Mouse (Mus musculus): Measurements from ENCODE around the gene Amigo2.
A peak's percentile ranks its signal among the peaks of the same experiment; 100 is the strongest.
"Not testable (repeated sequence)": the region's sequence is repeated elsewhere in the genome, so short reads cannot be mapped to it uniquely, and the experiment has no call there.

Gene Amigo2

DNA sequence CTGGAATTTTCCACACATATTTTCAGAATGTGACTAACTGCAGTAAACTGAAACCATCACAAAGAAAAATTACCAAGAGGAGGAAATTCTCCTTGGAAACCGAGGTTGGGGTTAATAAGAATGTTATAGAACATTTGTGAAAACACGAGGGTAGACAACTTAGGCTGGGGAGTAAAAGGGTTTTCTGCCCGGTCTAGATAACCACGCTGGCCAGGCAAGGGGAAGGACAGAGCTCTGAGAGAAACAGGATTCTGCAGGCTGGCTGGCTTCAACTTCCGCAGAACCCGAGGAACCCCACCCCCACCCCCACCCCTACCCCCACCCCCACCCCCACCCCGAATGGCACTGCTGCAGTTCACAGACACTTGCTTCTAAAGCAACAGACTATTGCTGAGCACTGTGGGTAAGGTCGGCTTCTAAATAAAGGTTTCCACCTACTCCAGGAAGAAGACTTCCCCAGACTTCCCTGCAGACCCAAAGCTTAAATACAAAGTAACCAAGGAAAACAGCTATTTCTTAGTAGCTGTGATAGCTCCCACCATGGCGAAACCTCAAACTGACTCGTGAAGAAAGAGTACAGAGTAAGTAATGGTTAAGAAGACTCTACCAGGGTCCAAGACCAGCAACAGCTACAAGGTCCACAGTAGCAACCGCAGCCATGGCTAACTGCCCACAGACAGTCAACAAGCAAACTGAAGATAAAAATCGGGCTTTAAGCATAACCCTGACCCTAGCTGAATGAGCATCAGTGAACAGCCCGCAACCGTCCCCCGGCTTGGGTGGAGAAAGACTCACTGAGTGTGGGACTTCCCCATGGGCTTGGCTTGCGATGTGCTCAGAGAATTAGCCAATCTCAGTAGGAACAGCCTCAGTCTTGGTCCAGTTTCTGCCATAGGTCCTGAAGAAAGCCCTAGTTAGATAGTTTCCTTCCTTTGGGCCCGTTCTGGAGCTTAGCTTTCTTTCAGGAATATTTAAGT lies 34.3 kb downstream of the Amigo2 start:
- DNase-seq: no peak

DNA sequence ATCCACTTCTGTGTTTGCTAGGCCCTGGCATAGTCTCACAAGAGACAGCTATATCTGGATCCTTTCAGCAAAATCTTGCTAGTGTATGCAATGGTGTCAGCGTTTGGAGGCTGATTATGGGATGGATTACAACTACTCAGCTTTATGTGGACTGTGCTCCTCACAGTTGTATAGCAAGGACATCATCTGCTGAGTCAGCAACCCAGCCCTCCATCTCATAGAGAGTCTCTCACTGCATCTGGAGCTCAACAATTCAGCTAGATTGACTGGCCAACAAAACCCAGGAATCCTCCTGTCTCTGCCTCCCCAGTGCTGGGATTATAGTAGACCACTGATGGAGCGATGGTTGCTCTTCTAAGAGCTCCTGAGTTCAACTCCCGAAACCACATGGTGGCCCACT lies 37.3 kb downstream of the Amigo2 start:
- not testable (repeated sequence) for DNase-seq

DNA sequence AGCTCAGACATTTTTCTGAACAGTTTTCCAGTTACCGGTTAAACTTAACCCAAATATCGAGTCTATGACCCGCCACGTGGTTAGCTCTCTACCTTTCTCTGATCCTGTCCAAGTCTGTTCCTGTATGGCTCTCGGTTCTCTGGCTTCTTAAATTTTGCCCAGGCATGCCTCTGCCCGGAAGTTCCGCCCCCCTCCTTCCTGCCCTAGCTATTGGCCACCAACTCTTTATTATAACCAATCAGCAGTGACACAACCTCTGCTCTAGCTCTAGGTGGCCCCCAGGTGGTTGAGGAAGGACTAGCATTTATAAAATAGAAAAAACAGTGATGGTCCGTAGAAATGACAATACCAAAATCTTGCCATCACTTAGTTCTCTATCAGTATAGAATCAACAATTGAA lies 40.6 kb downstream of the Amigo2 start:
- DNase-seq: no peak

DNA sequence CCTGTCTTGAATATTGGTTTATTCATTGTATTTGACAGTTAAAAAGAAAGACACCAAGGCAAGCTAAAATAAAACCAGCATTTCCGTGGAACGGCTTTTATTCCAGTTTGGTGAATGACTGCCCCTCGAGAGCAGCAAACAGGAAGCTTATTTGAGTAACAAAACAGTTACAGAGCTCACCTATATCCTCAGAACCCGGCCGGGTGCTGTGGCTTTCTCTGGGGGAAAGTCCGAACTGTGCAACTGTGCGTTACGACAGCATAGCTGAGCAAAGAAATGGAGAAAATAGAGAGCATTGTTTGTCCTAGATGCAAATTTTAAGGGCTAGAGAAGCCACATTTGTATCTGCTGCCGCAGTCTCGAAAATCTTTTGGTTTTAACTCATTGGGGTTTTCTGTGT lies 41.3 kb downstream of the Amigo2 start:
- no peak for DNase-seq

GRCm38 (mm10) chr15:97204889-97205288 lies 42.2 kb downstream of the Amigo2 start:
- no peak for DNase-seq

DNA sequence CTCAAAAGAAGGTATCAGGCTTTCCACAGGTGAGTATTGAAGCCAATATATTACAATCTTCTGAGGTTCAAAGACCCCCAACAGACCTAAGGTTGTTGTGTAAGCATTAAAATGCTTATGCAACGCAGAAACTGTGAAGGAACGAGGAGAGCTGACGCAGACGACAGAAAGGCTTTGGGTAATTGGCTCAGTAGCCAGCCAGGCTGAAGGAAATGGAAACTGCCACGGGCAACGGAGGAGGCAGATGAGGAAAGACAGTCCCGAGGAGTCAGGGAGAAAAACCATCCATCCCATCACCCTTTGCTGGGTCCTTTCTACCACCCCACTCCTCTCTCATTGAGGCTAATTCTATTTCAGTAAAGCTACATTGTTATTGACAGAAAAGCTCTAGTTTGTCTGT lies 50.4 kb downstream of the Amigo2 start:
- DNase-seq: no peak

DNA sequence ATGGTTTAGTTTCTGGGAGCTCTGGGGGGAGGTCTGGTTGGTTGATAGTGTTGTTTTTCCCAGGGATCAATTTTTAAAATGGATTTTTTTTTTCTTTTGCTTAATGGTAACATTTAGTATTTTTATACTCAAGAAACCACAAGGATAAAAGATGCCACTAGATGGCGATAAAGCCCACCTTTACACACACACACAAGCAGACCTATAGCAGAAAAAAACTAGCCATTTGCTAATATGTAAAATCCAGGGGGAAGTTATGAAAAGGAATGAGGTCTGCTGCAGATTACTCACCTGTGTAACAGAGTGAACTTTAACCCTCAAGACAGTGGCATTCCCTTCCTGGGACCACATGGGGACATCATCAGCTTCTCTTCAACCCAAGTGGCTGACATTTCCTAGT lies 51.5 kb downstream of the Amigo2 start:
- DNase-seq: peak in 1 of 2 experiments; percentile 18
